Mouse (Mus musculus) CD4-positive helper T cell, adult 2 months (primary cell): ENCODE results near the gene AC109138.7.
"Not testable (repeated sequence)": the region's sequence is repeated elsewhere in the genome, so short reads cannot be mapped to it uniquely, and the experiment has no call there.

ENCODE experiments used
- DNase-seq: peaks from one replicate; pipeline ENCODE4 v3.0.0-alpha.2; 2012; ENCODE audit warnings: low read depth, missing footprints, low spot score

Gene AC109138.7

GRCm38 (mm10) chr19:4247010-4247409 is 32.9 kb downstream of the AC109138.7 start:
- DNase-seq, result peak; percentile 42

GRCm38 (mm10) chr19:4248683-4249082 is 34.5 kb downstream of the AC109138.7 start:
- not testable (repeated sequence) for DNase-seq

- no peak for DNase-seq
Measured at GRCm38 (mm10) chr19:4254230-4254629, 40.1 kb downstream of the AC109138.7 start.

- peak; percentile 35 for DNase-seq
Measured at GRCm38 (mm10) chr19:4255583-4256162, 41.5 kb downstream of the AC109138.7 start.

DNA sequence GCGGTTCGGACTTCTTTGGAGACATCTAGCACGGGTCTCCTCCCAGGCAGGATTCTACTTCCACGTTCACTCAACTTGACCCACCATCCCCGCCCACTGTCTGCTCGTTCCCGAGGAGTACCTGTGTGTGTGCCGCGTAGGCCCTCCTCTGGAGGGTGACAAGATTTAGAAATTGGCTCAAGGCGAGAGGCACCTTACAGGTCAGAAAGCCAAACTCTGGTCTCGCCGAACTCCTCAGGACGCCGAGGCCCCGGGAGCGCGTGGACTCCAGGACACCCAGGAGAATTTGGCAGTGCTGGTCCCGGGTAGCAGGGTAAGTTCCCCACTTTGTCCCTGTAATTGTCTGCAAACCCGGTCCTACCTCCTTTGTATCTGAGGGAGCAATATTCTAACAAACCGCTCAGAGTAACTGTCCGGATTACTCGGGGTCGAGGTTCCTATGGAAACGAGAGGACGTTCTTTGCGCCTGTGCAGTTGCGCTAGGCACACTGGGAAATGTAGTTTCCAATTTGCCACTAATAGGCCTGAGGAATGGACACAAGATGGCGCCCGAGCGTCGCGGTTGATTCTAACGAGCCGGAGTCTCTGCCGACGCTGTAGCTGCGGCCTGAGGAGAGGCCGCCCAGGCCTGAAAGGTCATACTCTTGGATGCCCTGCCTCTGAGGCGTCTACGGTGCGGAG is 43.2 kb downstream of the AC109138.7 start:
- peak; percentile 91 for DNase-seq

DNA sequence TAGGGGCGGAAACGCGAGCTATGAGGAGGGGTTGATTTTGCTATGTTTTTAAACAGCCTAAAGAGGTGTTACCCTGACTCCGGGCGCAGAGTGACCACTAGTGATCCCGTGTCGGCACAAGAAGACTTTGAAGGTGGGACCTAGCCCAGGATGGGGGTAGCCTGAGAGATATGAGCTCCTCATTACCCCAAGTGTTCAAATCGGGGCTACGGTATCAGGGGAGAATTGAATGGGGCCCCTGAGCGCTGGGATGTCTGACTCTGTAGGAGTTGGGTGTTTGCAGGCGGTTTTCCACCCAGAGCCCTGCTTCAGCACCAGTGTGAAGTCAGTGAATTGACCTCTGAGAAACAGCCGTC is 43.7 kb downstream of the AC109138.7 start:
- DNase-seq, result no peak

- DNase-seq, result peak; percentile 60
Measured at GRCm38 (mm10) chr19:4261038-4261698, 47.0 kb downstream of the AC109138.7 start.

DNA sequence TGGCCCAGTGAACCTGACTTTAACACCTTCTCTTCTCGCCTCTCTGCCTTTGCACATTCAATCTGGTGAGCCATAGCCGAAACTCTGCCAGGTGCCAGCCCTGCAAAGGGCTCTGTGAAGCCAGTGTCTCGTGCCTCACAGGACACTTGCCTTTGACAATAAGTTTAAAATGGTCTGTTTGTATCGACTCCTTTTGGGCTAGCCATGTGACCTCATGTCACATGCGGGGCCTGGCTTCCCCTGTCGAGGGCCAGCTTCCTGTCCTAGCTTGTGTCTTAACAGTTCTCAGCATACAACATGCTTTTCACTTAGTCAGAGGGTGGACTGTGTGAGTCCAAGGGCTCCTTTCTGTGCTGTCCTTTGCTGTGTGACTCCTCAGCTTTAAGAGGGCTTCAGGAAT is 48.6 kb downstream of the AC109138.7 start:
- no peak for DNase-seq

DNA sequence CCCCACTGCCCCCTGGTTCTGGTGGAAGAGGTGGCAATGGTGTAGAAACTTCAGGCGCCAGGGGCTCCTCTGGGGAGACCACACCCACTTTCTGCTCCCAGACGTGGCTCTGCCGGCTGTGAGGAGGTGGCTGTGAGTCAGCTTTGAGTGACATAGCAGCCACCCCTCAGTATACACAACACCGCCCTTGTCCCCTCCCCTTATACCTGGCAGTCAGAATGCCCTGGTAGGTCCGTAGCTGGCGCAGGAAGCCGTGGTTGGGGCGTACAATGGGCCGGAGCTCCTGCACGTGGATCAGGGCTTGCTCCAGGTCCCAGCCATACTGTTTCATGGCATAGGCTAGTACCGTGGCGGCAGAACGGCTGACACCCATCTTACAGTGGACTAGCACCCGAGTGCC is 49.5 kb downstream of the AC109138.7 start:
- DNase-seq, result no peak

DNA sequence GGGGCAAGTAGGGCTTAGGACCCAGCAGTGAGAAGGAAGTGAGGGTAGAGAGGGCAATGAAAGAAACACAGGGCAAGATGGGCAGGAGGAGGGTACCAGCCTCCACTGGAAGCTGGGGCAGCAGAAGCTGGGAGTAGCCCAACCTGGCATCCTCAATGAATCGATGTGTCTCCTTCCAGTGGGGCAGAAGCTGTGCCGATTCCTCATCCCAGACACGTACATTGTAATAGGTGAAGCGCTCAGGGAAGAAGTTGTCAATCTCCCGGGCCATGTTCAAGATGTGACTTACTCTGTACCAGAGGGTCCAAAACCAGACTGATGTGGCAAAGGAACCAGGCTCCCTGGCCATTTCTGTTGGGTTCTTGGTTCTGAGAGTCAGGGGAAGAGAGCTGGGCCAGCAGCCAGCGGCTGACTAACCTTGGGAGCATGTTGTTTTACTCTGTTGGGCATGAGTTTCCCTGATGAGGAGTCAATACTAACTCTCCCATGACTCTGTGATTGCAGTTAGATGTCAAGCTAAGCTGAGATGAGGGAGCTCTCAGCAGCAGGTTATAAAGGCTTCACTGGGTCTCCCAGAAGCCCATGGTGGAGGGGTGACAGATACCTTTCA is 50.1 kb downstream of the AC109138.7 start:
- no peak for DNase-seq

- no peak for DNase-seq
Measured at GRCm38 (mm10) chr19:4265956-4266355, 51.8 kb downstream of the AC109138.7 start.

DNA sequence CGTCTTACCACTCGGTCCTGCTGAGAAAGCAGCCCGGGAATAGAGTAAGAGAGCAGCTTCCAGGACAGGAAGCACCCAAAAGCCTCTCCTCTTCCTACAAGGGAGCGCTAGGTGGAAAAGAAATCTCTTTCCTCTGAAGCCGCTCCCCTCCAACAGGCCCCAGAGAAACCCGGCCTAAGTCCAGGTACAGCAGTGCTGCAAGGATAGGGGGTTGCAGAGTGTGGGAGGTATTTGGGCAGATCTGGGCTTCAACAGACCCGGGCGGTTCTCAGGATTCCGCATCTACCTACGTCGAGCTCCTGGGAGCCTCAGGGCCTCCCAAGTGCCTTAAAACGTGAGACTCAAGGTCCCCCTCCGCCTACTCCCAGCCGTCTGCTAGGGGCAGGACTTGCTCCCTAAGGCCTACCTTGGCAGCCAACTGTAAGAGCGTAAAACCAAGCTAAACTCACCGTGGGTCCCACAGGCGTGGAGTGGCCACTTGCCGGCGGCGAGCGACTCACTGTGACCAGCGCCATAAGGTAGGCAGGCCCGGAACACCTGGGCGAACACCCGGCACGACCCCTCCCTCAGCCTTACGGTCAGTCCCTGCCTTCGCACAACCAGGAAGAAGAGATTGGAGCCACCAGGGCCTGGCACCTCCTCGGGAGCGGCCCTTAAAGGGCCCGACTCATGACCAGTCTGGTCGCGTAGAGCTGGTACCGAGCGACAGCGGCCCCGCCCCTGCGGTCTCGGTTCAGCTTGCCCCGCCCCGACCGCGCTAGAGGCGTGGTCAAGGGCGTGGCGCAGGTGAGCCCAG is 54.6 kb downstream of the AC109138.7 start, which contains the start of gene Ssh3:
Gene Ssh3 (minus strand): TSS at position 615 of the 796 bp plus-strand sequence.
- peak; percentile 85 for DNase-seq

GRCm38 (mm10) chr19:4270187-4270586 is 56.0 kb downstream of the AC109138.7 start:
- DNase-seq, result no peak

DNA sequence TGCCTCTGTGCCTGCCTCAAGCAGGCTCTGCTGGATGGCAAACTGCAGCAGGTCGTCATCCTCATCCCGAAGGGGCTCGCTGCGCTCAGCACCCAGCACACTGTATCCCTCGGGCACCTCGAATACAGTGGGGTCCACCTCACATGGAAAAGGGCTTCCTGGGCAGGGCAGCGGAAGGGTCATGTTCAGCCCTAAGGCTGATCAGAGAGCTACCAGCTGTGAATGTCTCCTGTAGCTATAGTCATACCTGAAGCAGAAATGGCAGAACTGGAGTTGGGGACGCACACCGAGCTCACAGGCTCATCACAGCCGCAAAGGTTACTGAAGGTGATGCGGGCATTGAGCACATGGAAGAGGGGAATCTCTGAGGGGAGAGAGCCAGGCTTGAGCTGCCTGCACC is 56.8 kb downstream of the AC109138.7 start:
- DNase-seq, result no peak

DNA sequence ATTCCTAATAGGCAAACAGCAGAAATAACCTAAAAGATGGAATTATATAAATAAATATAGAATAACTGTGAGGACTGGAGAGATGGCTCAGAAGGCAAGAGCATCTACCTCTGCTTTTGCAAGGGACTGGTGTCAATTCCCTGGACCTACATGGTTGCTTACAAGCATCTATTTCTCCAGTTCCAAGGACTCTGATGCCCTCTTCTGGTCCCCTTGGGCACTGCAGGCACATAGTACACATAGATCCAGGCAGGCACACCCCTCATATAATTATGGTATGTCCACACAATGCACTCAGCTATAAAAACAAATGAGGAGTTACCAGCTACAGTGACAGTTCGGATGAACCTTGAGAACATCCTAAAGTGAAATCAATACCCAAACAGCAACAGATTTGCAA is 65.3 kb downstream of the AC109138.7 start:
- DNase-seq, result peak; percentile 41

GRCm38 (mm10) chr19:4280425-4280824 is 66.3 kb downstream of the AC109138.7 start:
- no peak for DNase-seq
